Mouse (Mus musculus) T-helper 17 cell (primary cell): ENCODE measurements around the gene Apol8.
"Not testable (repeated sequence)": the region's sequence is repeated elsewhere in the genome, so short reads cannot be mapped to it uniquely, and the experiment has no call there.

ENCODE experiments used
- in situ Hi-C, 2 experiments: fragments of 300-600 bp; cut with MboI, MseI; formaldehyde crosslinking; loops; 1 replicate in 1 of 2; 2 replicates in 1 of 2; pipeline ENCODE4 v1.15.1; 2025; ENCODE audit warnings: high pct_unique_total_duplicates in 2 of 2

Gene Apol8

GRCm38 (mm10) chr15:77756081-77756480, 722 bp downstream of the Apol8 start:
- in situ Hi-C loops: no loop called here

GRCm38 (mm10) chr15:77755132-77755531, 1.7 kb downstream of the Apol8 start:
- in situ Hi-C loops: no loop called here

DNA sequence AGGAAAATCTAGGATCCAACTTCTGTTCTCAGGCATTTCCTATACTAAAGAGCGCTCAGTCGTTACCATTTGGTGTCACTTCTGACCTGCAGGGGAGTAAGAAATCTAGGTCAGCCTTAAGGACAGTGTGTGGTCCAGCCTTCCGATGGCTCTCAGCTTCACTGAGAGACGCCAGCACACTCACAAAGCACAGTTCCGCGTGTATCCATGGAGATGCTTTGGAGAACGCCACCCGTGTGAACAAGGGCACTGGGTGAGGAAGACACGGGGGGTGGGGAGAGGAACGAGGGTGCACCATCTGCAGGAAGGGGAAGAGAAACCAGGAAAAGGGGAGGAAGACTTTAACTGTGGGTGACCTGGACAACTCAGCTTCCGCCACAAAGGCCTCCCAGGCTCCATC, 4.4 kb downstream of the Apol8 start:
- in situ Hi-C loops: no loop called here

DNA sequence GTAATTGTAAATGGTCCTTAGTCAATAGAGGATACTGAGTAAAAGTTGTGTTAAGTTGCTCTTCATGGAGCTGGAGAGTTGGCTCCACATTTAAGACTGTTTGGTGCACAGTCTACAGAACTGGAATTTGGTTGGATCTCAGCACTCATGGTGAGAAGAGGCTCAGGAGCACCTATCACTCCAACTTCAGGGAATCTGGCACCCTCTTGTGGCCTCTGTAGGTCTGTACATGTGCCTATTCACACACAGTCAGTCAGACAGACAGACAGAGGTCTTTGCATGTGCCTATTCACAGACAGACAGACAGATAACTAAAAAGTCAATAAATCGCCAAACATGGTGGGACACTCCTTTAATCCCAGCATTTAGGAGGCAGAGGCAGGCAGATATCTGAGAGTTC, 6.3 kb downstream of the Apol8 start:
- in situ Hi-C loops: no loop called here

DNA sequence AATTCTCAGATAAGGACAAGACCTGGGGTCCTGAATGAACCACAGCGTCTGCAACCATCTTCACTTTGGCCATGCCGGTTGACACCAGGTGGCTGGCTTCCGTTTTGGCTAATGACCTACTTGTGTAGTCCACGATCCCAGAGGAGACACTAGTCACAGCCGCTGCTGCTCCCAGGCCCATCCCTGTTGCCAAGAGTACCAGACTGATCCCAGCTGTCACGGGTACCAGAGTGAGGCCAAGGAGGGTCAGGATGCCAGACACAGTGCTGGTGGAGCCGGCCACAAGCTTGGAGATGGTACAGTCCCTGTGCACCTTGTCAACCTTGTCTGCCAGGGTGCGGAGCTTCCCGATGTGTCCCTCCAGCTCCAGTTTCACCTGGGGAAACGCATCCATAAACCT, 7.1 kb downstream of the Apol8 start:
- in situ Hi-C loops: loop anchor here (5.0 kb wide), 2 partner anchors 42 to 52 kb away; partner anchors contain the start of gene Apol7e (in 1 of the 2)

- in situ Hi-C loops: loop anchor here (5.0 kb wide), 2 partner anchors 41 to 51 kb away; partner anchors contain the start of gene Apol7e (in 1 of the 2)
Measured at GRCm38 (mm10) chr15:77748414-77748813, 8.4 kb downstream of the Apol8 start.

- in situ Hi-C loops: loop anchor here (5.0 kb wide), 2 partner anchors 39 to 49 kb away; partner anchors contain the start of gene Apol7e (in 1 of the 2)
Measured at GRCm38 (mm10) chr15:77746326-77746725, 10.5 kb downstream of the Apol8 start.

DNA sequence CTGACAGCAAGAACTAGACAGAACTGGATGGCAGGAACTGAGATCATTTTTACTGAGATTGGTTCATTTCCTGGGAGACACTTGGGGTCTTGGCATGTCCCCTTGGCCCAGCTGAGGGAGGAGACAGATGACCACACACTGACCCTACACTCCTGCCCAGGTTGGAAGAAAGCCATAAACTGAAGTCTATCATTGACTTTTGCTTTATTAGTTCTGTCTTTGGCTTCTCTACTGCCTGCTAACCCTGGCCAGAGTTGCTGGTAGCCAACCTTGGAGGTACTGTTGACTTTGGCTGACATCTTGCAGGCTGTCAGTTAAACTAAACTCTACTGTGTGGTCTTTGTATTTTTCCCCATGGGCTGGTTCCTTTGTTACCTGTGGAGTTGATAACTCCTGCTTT, 11.7 kb downstream of the Apol8 start:
- in situ Hi-C loops: loop anchor here (5.0 kb wide), 2 partner anchors 38 to 48 kb away; partner anchors contain the start of gene Apol7e (in 1 of the 2)

- in situ Hi-C loops: loop anchor here (5.0 kb wide), 2 partner anchors 37 to 47 kb away; partner anchors contain the start of gene Apol7e (in 1 of the 2)
Measured at GRCm38 (mm10) chr15:77744632-77745031, 12.2 kb downstream of the Apol8 start.

- in situ Hi-C loops: not testable (repeated sequence)
Measured at GRCm38 (mm10) chr15:77741556-77741955, 15.2 kb downstream of the Apol8 start.

DNA sequence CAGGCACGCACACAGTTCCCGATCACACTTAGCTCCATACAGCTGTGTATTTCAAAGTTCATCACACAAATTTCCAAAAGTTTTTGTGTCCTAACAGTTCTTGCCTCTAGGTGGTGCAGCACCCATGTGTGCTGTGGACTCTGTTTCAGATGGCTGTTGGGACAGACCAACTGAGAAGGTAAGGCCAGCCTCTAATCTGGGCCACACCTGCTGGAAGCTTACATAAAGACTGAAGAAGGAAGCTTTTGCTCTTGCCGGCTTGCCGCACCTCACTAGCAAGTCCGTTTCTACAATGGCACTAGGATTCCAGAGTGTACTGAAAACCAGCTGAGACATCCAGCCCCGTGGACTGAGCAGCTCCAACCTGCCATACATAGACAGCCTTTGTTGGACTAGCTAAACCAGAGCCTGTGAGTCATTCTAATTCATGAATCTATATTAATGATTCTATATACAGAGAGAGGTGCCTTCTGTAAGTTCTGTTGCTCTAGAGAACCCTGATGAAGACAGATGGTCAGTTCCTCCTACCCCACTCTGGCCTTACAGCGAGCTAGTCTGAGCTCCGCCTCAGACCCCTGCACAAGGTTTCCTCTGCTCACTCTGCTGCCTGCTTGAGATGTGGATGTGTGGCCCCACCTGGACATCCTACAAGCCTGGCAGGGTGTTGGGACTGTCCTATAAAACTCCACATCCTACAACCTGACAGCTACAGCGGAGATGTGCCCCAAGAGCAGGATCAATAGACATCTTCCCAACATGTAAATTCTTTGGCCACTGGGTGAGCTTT, 16.1 kb downstream of the Apol8 start:
- in situ Hi-C loops: no loop called here

DNA sequence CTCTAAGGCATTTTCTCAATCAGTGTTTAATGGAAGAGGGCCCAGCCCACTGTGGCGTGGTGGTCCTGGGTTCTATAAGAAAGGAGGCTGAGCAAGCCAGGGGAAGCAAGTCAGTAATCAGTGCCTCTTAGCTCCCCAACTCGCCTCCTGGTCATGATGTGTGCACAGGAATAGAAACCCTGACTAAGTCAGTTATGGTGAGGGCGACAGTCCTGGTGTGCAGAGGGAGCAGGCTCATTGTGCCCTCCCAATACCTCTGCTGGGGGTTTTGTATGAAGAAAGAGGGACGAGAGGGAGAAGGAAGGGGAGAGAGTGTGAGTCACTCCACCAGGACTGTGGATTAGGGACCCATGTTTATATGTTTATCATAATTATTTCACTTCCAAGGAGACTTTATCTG, 22.9 kb downstream of the Apol8 start:
- in situ Hi-C loops: loop anchor here in 1 of 2 experiments (5.0 kb wide), 1 partner anchor 327 kb away; no protein-coding TSS in a partner anchor

DNA sequence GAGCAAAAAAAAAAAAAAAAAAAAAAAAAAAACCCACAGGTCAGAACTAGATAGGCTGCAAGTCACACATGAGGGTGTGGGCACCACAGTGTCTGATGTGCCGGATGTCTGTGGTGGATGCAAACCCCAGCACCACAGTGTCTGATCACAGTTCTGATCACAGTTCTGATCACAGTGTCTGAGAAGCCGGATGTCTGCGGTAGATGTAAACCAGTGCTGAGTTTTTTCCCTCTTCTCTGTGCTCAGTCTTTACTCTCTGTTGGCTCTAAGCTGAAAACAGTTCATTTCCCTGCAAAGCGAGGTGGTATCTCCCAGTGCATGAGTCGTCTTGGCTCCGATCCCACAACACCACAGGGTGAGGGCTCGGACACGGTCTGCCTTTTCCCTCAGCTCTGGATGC, 23.4 kb downstream of the Apol8 start:
- in situ Hi-C loops: loop anchor here in 1 of 2 experiments (5.0 kb wide), 1 partner anchor 326 kb away; no protein-coding TSS in a partner anchor

DNA sequence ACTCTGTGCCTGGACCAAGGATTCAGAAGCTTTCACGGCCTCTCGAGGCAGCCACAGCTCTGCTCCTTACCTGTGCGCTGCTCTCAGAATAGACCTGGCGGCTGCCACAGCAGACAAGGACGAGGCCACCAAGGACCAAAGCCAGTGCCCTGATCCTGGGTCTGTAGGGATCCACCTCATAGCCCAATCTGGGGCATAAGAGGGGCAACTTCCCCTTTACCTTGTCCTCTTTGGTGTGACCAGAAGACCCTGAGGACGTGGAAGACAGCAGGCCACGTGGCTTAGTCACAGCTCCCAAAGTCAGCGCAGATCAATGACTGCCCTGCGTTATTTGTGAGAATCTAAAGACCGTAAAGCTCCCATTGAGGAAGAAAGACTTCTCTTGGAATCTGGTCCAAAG, 24.0 kb downstream of the Apol8 start:
- in situ Hi-C loops: loop anchor here in 1 of 2 experiments (5.0 kb wide), 1 partner anchor 326 kb away; no protein-coding TSS in a partner anchor

GRCm38 (mm10) chr15:77731605-77732004, 25.2 kb downstream of the Apol8 start:
- in situ Hi-C loops: loop anchor here in 1 of 2 experiments (5.0 kb wide), 1 partner anchor 324 kb away; no protein-coding TSS in a partner anchor

DNA sequence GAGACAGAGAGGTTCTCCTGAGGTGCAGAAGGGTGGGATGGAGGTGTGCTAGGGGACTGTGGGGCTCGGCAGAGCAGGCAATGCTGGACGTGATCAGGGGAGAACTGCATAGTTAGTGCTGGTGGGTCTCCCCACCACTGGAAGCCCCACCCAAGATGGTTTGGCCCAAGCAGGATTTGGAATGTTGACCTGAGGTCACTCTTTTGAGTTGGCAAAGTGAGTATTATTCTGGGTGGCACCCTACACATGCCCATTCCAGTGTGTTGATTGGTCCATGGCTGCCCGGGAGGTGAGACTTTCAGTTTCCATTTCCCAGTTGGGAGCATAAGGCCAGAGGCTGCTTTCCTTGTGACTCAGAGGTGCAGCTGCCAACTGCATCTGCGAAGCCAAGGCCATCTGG, 28.1 kb downstream of the Apol8 start, which contains the start of gene Apol9b:
Apol9b (plus strand) TSS at position 301 of the 400 bp plus-strand sequence.
- in situ Hi-C loops: not testable (repeated sequence)

GRCm38 (mm10) chr15:77727745-77728144, 29.1 kb downstream of the Apol8 start:
- in situ Hi-C loops: not testable (repeated sequence)

DNA sequence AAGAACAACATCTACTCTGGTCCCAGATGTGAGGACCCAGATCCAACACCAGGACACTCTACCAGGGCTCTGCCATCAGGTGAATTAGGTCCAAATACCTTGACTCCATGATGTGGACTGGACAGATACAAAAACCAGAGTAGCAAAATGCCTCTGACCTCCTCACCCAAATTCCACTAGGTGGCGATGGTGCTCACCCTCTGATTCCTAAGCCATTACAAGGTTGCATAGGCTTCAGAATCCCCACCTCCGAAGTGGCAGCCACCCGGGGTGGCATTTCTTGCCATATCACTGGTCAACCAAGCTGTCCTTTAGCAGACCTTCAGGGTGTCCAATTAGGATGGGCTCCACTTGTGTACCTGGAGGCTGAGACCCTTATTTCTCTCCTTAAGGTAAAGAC, 29.7 kb downstream of the Apol8 start:
- in situ Hi-C loops: not testable (repeated sequence)

- in situ Hi-C loops: not testable (repeated sequence)
Measured at GRCm38 (mm10) chr15:77725393-77726020, 31.3 kb downstream of the Apol8 start.

- in situ Hi-C loops: not testable (repeated sequence)
Measured at GRCm38 (mm10) chr15:77724208-77724911, 32.4 kb downstream of the Apol8 start.

- in situ Hi-C loops: not testable (repeated sequence)
Measured at GRCm38 (mm10) chr15:77721509-77721908, 35.3 kb downstream of the Apol8 start.
